Mouse (Mus musculus): ENCODE data around the gene Klhl41. TPM values are rescaled to one million over a fixed set of nuclear protein-coding genes. Genes with fewer than 3 reads are reported as not detected.

Gene Klhl41
- polyA plus RNA-seq, 1 experiment from 2014 or later: 1.8 TPM

GRCm38 (mm10) chr2:69644968-69645617, 24.8 kb upstream of the Klhl41 start:
- Histone ChIP-seq H3K4me3 (ENCODE audit: low read length) (no peak overlapping the region), H3K27ac (ENCODE audit: low read length) (no peak overlapping the region), H3K4me2 (ENCODE audit: low read depth, low read length) (no peak overlapping the region), H3K9me3 (ENCODE audit: control insufficient read depth, low read length) (no peaks in the 10 kb centered on the region), H3K36me3 (ENCODE audit: control insufficient read depth, insufficient read depth, low read length) (no peaks in the 10 kb centered on the region), H3K27me3 (ENCODE audit: control insufficient read depth, insufficient read depth, low read depth, low read length) (no peaks in the 10 kb centered on the region), H3K9ac (ENCODE audit: low read length) (no peak overlapping the region), H3K4me1 (replicated peaks; ENCODE audit: control insufficient read depth, insufficient read depth, low read length) (peaks cover 3% of the 10 kb centered on the region; the same call in 1 of the 2 replicates)
- WGBS: 83% methylated on average over 11 of the region's 11 CpGs
- ATAC-seq (ENCODE audit: low read depth): no peak

GRCm38 (mm10) chr2:69646726-69647490, 23.0 kb upstream of the Klhl41 start, which contains the start of gene Bbs5:
Bbs5 (plus strand) TSS chr2:69647171.
- Histone ChIP-seq H3K4me2 (ENCODE audit: low read depth, low read length) (peak within 1 kb of the TSS; percentile 81), H3K9ac (ENCODE audit: low read length) (peak within 1 kb of the TSS; percentile 82), H3K9me3 (ENCODE audit: control insufficient read depth, low read length) (no peaks in the 10 kb centered on the region), H3K27me3 (ENCODE audit: control insufficient read depth, insufficient read depth, low read depth, low read length) (no peaks in the 10 kb centered on the region), H3K4me1 (replicated peaks; ENCODE audit: control insufficient read depth, insufficient read depth, low read length) (peaks cover 3% of the 10 kb centered on the region; the same call in 1 of the 2 replicates), H3K27ac (ENCODE audit: low read length) (0 out of 2 replicates have a peak within 1 kb of the TSS, but pooled peaks have one; percentile 42), H3K4me3 (ENCODE audit: low read length) (peak within 1 kb of the TSS; percentile 74), H3K36me3 (ENCODE audit: control insufficient read depth, insufficient read depth, low read length) (no peaks in the 10 kb centered on the region)
- ATAC-seq (ENCODE audit: low read depth): peak; percentile 95
- 3% methylated on average over 43 of the region's 43 CpGs for WGBS

- Histone ChIP-seq H3K4me1 (replicated peaks; ENCODE audit: control insufficient read depth, insufficient read depth, low read length) (peaks cover 3% of the 10 kb centered on the region; the same call in 1 of the 2 replicates), H3K4me2 (ENCODE audit: low read depth, low read length) (no peak overlapping the region), H3K36me3 (ENCODE audit: control insufficient read depth, insufficient read depth, low read length) (no peaks in the 10 kb centered on the region; the same call in 1 of the 2 replicates), H3K4me3 (ENCODE audit: low read length) (no peak overlapping the region), H3K9ac (ENCODE audit: low read length) (no peak overlapping the region), H3K27ac (ENCODE audit: low read length) (no peak overlapping the region), H3K27me3 (ENCODE audit: control insufficient read depth, insufficient read depth, low read depth, low read length) (no peaks in the 10 kb centered on the region), H3K9me3 (ENCODE audit: control insufficient read depth, low read length) (no peaks in the 10 kb centered on the region)
- WGBS: 86% methylated on average over 5 of the region's 5 CpGs
- ATAC-seq (ENCODE audit: low read depth): no peak
Measured at GRCm38 (mm10) chr2:69649716-69650115, 20.2 kb upstream of the Klhl41 start.

DNA sequence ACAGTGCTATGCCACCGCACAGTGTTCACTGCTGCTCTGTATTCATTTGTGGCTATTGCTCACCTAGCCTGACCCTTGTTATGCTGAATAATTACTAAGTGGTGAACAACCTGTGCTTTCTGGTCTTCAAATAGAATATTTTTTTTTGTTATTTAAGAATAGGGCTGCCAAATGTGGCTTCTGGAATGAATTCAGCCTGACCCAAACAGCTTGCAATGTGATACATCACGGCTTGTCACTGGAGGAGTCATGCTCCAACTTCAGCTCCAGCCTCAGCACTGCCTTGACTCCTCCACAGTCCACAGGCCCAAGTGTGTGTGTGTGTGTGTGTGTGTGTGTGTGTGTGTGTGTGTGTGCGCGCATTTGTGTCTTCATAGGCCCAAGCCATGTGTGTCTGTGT, 10.6 kb upstream of the Klhl41 start:
- Histone ChIP-seq H3K4me1 (replicated peaks; ENCODE audit: control insufficient read depth, insufficient read depth, low read length) (no peaks in the 10 kb centered on the region), H3K4me3 (ENCODE audit: low read length) (no peak overlapping the region), H3K27ac (ENCODE audit: low read length) (no peak overlapping the region), H3K27me3 (ENCODE audit: control insufficient read depth, insufficient read depth, low read depth, low read length) (no peaks in the 10 kb centered on the region), H3K36me3 (ENCODE audit: control insufficient read depth, insufficient read depth, low read length) (no peaks in the 10 kb centered on the region; the same call in 1 of the 2 replicates), H3K9me3 (ENCODE audit: control insufficient read depth, low read length) (no peaks in the 10 kb centered on the region), H3K4me2 (ENCODE audit: low read depth, low read length) (no peak overlapping the region), H3K9ac (ENCODE audit: low read length) (no peak overlapping the region)
- WGBS: 95% methylated on average over 4 of the region's 4 CpGs
- no peak for ATAC-seq (ENCODE audit: low read depth)

GRCm38 (mm10) chr2:69663827-69664476, 6.0 kb upstream of the Klhl41 start:
- WGBS: 72% methylated on average over 13 of the region's 13 CpGs
- ATAC-seq (ENCODE audit: low read depth): no peak

DNA sequence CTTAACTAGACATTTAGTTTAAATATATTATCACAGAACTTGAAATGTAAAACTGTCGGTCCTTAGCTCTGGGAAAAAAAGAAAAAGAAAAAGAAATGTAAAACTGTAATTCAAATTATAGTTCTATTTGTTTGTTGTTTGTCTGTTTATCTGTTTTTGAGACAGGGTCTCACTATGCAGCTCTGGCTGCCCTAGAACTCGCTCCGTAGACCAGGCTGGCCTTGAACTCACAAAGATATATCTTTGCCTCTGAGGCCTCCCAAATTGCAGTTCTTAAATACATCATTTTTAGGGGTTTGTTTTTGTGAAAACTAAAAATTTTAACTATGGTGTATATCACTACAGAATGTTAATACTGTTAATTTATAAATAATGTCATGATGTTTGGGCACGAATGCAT, 2.3 kb upstream of the Klhl41 start:
- H3K36me3 ChIP-seq (ENCODE audit: control insufficient read depth, insufficient read depth, low read length): no peaks in the 10 kb centered on the region
- no peaks in the 10 kb centered on the region for H3K4me1 ChIP-seq (replicated peaks; ENCODE audit: control insufficient read depth, insufficient read depth, low read length)
- H3K27ac ChIP-seq (ENCODE audit: low read length): no peak overlapping the region
- H3K27me3 ChIP-seq (ENCODE audit: control insufficient read depth, insufficient read depth, low read depth, low read length): no peaks in the 10 kb centered on the region
- ATAC-seq (ENCODE audit: low read depth): no peak
- 86% methylated on average over 4 of the region's 4 CpGs for WGBS
- no peak overlapping the region for H3K9ac ChIP-seq (ENCODE audit: low read length)
- no peaks in the 10 kb centered on the region for H3K9me3 ChIP-seq (ENCODE audit: control insufficient read depth, low read length)
- no peak overlapping the region for H3K4me2 ChIP-seq (ENCODE audit: low read depth, low read length)
- no peak overlapping the region for H3K4me3 ChIP-seq (ENCODE audit: low read length)

More at GRCm38 (mm10) chr2:69663827-69664476, 6.0 kb upstream of the Klhl41 start:
- Histone ChIP-seq H3K4me1 (replicated peaks; ENCODE audit: control insufficient read depth, insufficient read depth, low read length) (no peaks in the 10 kb centered on the region), H3K4me2 (ENCODE audit: low read depth, low read length) (no peak overlapping the region), H3K36me3 (ENCODE audit: control insufficient read depth, insufficient read depth, low read length) (no peaks in the 10 kb centered on the region), H3K9me3 (ENCODE audit: control insufficient read depth, low read length) (no peaks in the 10 kb centered on the region), H3K9ac (ENCODE audit: low read length) (no peak overlapping the region), H3K27me3 (ENCODE audit: control insufficient read depth, insufficient read depth, low read depth, low read length) (no peaks in the 10 kb centered on the region), H3K4me3 (ENCODE audit: low read length) (no peak overlapping the region), H3K27ac (ENCODE audit: low read length) (no peak overlapping the region)

GRCm38 (mm10) chr2:69668414-69668813, 1.5 kb upstream of the Klhl41 start:
- no peak for ATAC-seq (ENCODE audit: low read depth)
- H3K4me1 ChIP-seq (replicated peaks; ENCODE audit: control insufficient read depth, insufficient read depth, low read length): no peaks in the 10 kb centered on the region
- no peaks in the 10 kb centered on the region for H3K9me3 ChIP-seq (ENCODE audit: control insufficient read depth, low read length)
- WGBS: 64% methylated on average over 6 of the region's 6 CpGs
- H3K27me3 ChIP-seq (ENCODE audit: control insufficient read depth, insufficient read depth, low read depth, low read length): no peaks in the 10 kb centered on the region
- H3K4me3 ChIP-seq (ENCODE audit: low read length): no peak overlapping the region
- no peak overlapping the region for H3K4me2 ChIP-seq (ENCODE audit: low read depth, low read length)
- H3K27ac ChIP-seq (ENCODE audit: low read length): no peak overlapping the region
- H3K36me3 ChIP-seq (ENCODE audit: control insufficient read depth, insufficient read depth, low read length): no peaks in the 10 kb centered on the region
- H3K9ac ChIP-seq (ENCODE audit: low read length): no peak overlapping the region

GRCm38 (mm10) chr2:69673723-69674122, 3.8 kb downstream of the Klhl41 start:
- H3K27me3 ChIP-seq (ENCODE audit: control insufficient read depth, insufficient read depth, low read depth, low read length): no peaks in the 10 kb centered on the region
- ATAC-seq (ENCODE audit: low read depth): no peak
- 64% methylated on average over 5 of the region's 5 CpGs for WGBS
- H3K4me2 ChIP-seq (ENCODE audit: low read depth, low read length): no peak overlapping the region
- H3K4me3 ChIP-seq (ENCODE audit: low read length): no peak overlapping the region
- no peaks in the 10 kb centered on the region for H3K36me3 ChIP-seq (ENCODE audit: control insufficient read depth, insufficient read depth, low read length)
- no peak overlapping the region for H3K27ac ChIP-seq (ENCODE audit: low read length)
- H3K9ac ChIP-seq (ENCODE audit: low read length): no peak overlapping the region
- no peaks in the 10 kb centered on the region for H3K9me3 ChIP-seq (ENCODE audit: control insufficient read depth, low read length)
- H3K4me1 ChIP-seq (replicated peaks; ENCODE audit: control insufficient read depth, insufficient read depth, low read length): no peaks in the 10 kb centered on the region

GRCm38 (mm10) chr2:69675266-69675665, 5.3 kb downstream of the Klhl41 start:
- H3K36me3 ChIP-seq (ENCODE audit: control insufficient read depth, insufficient read depth, low read length): no peaks in the 10 kb centered on the region
- no peak overlapping the region for H3K4me2 ChIP-seq (ENCODE audit: low read depth, low read length)
- 87% methylated on average over 9 of the region's 9 CpGs for WGBS
- H3K9me3 ChIP-seq (ENCODE audit: control insufficient read depth, low read length): no peaks in the 10 kb centered on the region
- no peak for ATAC-seq (ENCODE audit: low read depth)
- H3K27me3 ChIP-seq (ENCODE audit: control insufficient read depth, insufficient read depth, low read depth, low read length): no peaks in the 10 kb centered on the region
- no peak overlapping the region for H3K27ac ChIP-seq (ENCODE audit: low read length)
- no peak overlapping the region for H3K4me3 ChIP-seq (ENCODE audit: low read length)
- H3K9ac ChIP-seq (ENCODE audit: low read length): no peak overlapping the region
- no peaks in the 10 kb centered on the region for H3K4me1 ChIP-seq (replicated peaks; ENCODE audit: control insufficient read depth, insufficient read depth, low read length)
